Comparison of ENCODE assay signal across 23 mouse cellular contexts in genomic region chr12:80304518-80304917, GRCm38 (mm10). TPM values are rescaled to one million over a fixed set of nuclear protein-coding genes. Genes with fewer than 3 reads are reported as not detected.
DNase-seq lines count a peak whose midpoint lies in the region; ATAC-seq and TF ChIP-seq lines count a peak whose summit lies in the region.
"Had no signal": no experiment of that assay in that cellular context is flagged by ENCODE, and none has a peak within 500 bp of the region (broad histone marks: within the 10 kb centered on the region; RNA-seq: fewer than 3 reads in every experiment).

No protein-coding gene starts in this region.

- H3K9me3 ChIP-seq in lung, postnatal 0 days (ENCODE audit: low read length), result no peaks in the 10 kb centered on the region
- H3K9me3 ChIP-seq in kidney, embryonic 14.5 days (ENCODE audit: control insufficient read depth, low read length), result peaks cover 3% of the 10 kb centered on the region; the same call in 1 of the 2 replicates
- H3K9me3 ChIP-seq: G1E had no signal

- TF ChIP-seq EP300 in lung, postnatal 0 days (IDR thresholded peaks at IDR 0.05), result peak; percentile 41; the same call in 1 of the 2 replicates

- no peaks in the 10 kb centered on the region for H3K36me3 ChIP-seq in lung, postnatal 0 days (ENCODE audit: insufficient read depth, low read length)
- H3K36me3 ChIP-seq in kidney, embryonic 14.5 days (ENCODE audit: control insufficient read depth, insufficient read depth, low read length), result no peaks in the 10 kb centered on the region
- H3K36me3 ChIP-seq: G1E had no signal

- H3K9ac ChIP-seq in lung, postnatal 0 days (replicated peaks; ENCODE audit: low read depth), result no peak overlapping the region
- H3K9ac ChIP-seq in kidney, embryonic 14.5 days (ENCODE audit: low read depth, low read length), result no peak overlapping the region

- peak; percentile 68 for DNase-seq in lung, postnatal 0 days (ENCODE audit: low spot score)
- no peak for DNase-seq in lung, postnatal 14 days
- peak; percentile 3 for DNase-seq in lung, postnatal 36 days
- no peak for DNase-seq in lung, postnatal 25 days (ENCODE audit: low spot score)
- DNase-seq in NIH3T3 (ENCODE audit: low read depth) (peak; percentile 32), adipocyte (ENCODE audit: low spot score) (peak; percentile 7)
- DNase-seq in heart, adult 8-10 months (ENCODE audit: low spot score), result no peak
- DNase-seq: adrenal gland, adult 2 months; adrenal gland, adult 8-10 months; adrenal gland, postnatal 10 days; adrenal gland, postnatal 14 days; adrenal gland, postnatal 25 days; adrenal gland, postnatal 36 days; B cell, adult 2 months; cerebellum, adult 11 months; cerebellum, adult 11-12 months; cerebellum, adult 18-20 months; cerebellum, adult 2 months had no signal

- peak; percentile 62 for ATAC-seq in lung, postnatal 0 days
- ATAC-seq in kidney, embryonic 14.5 days (ENCODE audit: low FRiP score, low TSS enrichment), result no peak
- ATAC-seq: activated CD4-positive, CD25-positive, alpha-beta regulatory T cell, adult 4 months; CD4-positive, CD25-positive, alpha-beta regulatory T cell, adult 4 months; Patski had no signal

- no peak overlapping the region for H3K4me2 ChIP-seq in lung, postnatal 0 days (replicated peaks; ENCODE audit: low read depth, low read length)
- no peak overlapping the region for H3K4me2 ChIP-seq in kidney, embryonic 14.5 days (replicated peaks; ENCODE audit: low read depth, low read length)

- no peak overlapping the region for H3K27ac ChIP-seq in lung, postnatal 0 days (ENCODE audit: low read length)
- no peak overlapping the region for H3K27ac ChIP-seq in kidney, embryonic 14.5 days (ENCODE audit: low read depth, low read length)

- H3K4me1 ChIP-seq in lung, postnatal 0 days (ENCODE audit: insufficient read depth, low read depth, low read length), result no peaks in the 10 kb centered on the region
- no peaks in the 10 kb centered on the region for H3K4me1 ChIP-seq in kidney, embryonic 14.5 days (ENCODE audit: control insufficient read depth, insufficient read depth, low read length)

- H3K27me3 ChIP-seq in lung, postnatal 0 days (replicated peaks; ENCODE audit: insufficient read depth, low read length), result no peaks in the 10 kb centered on the region
- no peaks in the 10 kb centered on the region for H3K27me3 ChIP-seq in kidney, embryonic 14.5 days (ENCODE audit: control insufficient read depth, insufficient read depth, low read length)
- H3K27me3 ChIP-seq: Patski had no signal

- WGBS in lung, postnatal 0 days, result 76% methylated on average over 3 of the region's 3 CpGs
- WGBS in kidney, embryonic 14.5 days, result 94% methylated on average over 3 of the region's 3 CpGs

- no peak for TF ChIP-seq CTCF in lung, postnatal 0 days (IDR thresholded peaks at IDR 0.05)

- no peak overlapping the region for H3K4me3 ChIP-seq in lung, postnatal 0 days (ENCODE audit: low read depth, low read length)
- no peak overlapping the region for H3K4me3 ChIP-seq in kidney, embryonic 14.5 days (ENCODE audit: low read length)

RNA-seq across cellular contexts. Expression of gene Actn1, which starts 44.3 kb away (rescaled TPM):
- 30.0 and 31.0 TPM in 2 replicates for polyA plus RNA-seq in lung, postnatal 0 days (2015; fragmentation: Nextera tagmentation; extraction: Ambion mirVana)
- 10 to 100 TPM; 22.6 to 26.7 (median 26.0) TPM for total RNA-seq in heart, adult 8-10 months (2022)
- 38.3 and 52.6 TPM in 2 replicates for polyA plus RNA-seq in kidney, embryonic 14.5 days (2014; fragmentation: Nextera tagmentation; extraction: Ambion mirVana)

Comparison
In these comparisons a context has a peak if more than half of its experiments do, and no peak if none do; other contexts are left out.
1. DNase-seq: peak in lung, postnatal 0 days (single experiment), lung, postnatal 36 days (single experiment), NIH3T3 (single experiment) and adipocyte (single experiment); none in lung, postnatal 14 days (single experiment), lung, postnatal 25 days (single experiment) and heart, adult 8-10 months (single experiment).